Mouse (Mus musculus) adrenal gland, postnatal 10 days (tissue): Measurements from ENCODE around the gene Slc25a47. TPM values are rescaled to one million over a fixed set of nuclear protein-coding genes. Genes with fewer than 3 reads are reported as not detected.

Experiments used
- microRNA-seq: library from miRNA; unstranded; fragments of <30 nt; microRNA quantifications from one replicate; pipeline ENCODE4 v1.2.0, GENCODE M21; 2021
- total RNA-seq, 2 experiments: library from RNA; stranded (reverse); gene quantifications; 2 replicates each; pipeline ENCODE4 v1.2.3; 2021

The Slc25a47 gene
- total RNA-seq, 2 experiments from 2014 or later, result 49.1 to 181 TPM

Small RNA genes within 50 kb of the gene (microRNA-seq; reads per million reads assigned to microRNA genes)
- gene Mir345, result 102 reads per million, percentile 45 among the genes with 10 or more reads in this experiment

Other genes starting within 250 kb of the Slc25a47 start
- gene Degs2, start 133.7 kb upstream of the Slc25a47 start, total RNA-seq, result not detected
- 10 to 100 TPM; 59.8 to 66.4 TPM for gene Yy1, start 43.1 kb upstream of the Slc25a47 start, total RNA-seq
- gene Slc25a29, start 163 bp upstream of the Slc25a47 start, total RNA-seq, result 1 to 10 TPM; 8.4 to 9.0 TPM
- gene Wdr25, start 57.6 kb downstream of the Slc25a47 start, total RNA-seq, result 1 to 10 TPM; 6.6 to 7.1 TPM
- 10 to 100 TPM; 48.8 to 51.5 TPM for gene Wars, start 58.1 kb downstream of the Slc25a47 start, total RNA-seq
- gene Begain, start 232.2 kb downstream of the Slc25a47 start, total RNA-seq, result 1 to 10 TPM; 6.9 to 9.9 TPM